Mouse (Mus musculus) liver, adult 2 months (tissue): Measurements from ENCODE around the gene Dnajc27. TPM values are rescaled to one million over a fixed set of nuclear protein-coding genes. Genes with fewer than 3 reads are reported as not detected.
A peak's percentile ranks its signal among the peaks of the same experiment; 100 is the strongest.

Experiments used
- DNase-seq: peaks from one replicate; pipeline ENCODE4 v3.0.0-alpha.2; 2011; ENCODE audit warnings: low read depth, low spot score; ENCODE audit errors: extremely low read depth
- H3K27ac ChIP-seq: fragments of 200-500 bp; replicated peaks from 2 replicates; pipeline ENCODE4 v1.5.1; 2012; ENCODE audit warnings: low read depth, mild to moderate bottlenecking, control low read depth, inconsistent platforms, low read length; ENCODE audit not compliant: insufficient read depth
- H3K27me3 ChIP-seq: fragments of 200-500 bp; 2 replicates; pipeline ENCODE4 v1.6.1; 2012; ENCODE audit warnings: mild to moderate bottlenecking, moderate library complexity, low read length, inconsistent platforms; ENCODE audit not compliant: control insufficient read depth, insufficient read depth
- H3K36me3 ChIP-seq: fragments of 200-500 bp; 2 replicates; pipeline ENCODE4 v1.6.1; 2012; ENCODE audit warnings: low read length, inconsistent platforms; ENCODE audit not compliant: control insufficient read depth, insufficient read depth
- H3K4me1 ChIP-seq: fragments of 200-500 bp; 2 replicates; pipeline ENCODE4 v1.6.1; 2011; ENCODE audit warnings: low read length; ENCODE audit not compliant: control insufficient read depth, insufficient read depth
- H3K4me3 ChIP-seq: fragments of 200-500 bp; 2 replicates; pipeline ENCODE4 v1.5.1; 2011; ENCODE audit warnings: low read depth, mild to moderate bottlenecking, control low read depth, low read length, moderate library complexity; ENCODE audit not compliant: insufficient read depth
- H3K79me2 ChIP-seq: fragments of 200-500 bp; 2 replicates; pipeline ENCODE4 v1.6.1; 2012; ENCODE audit warnings: inconsistent platforms, mild to moderate bottlenecking, low read length, moderate library complexity; ENCODE audit not compliant: control insufficient read depth, insufficient read depth
- H3K9ac ChIP-seq: fragments of 200-500 bp; 2 replicates; pipeline ENCODE4 v1.6.1; 2012; ENCODE audit warnings: low read depth, mild to moderate bottlenecking, control low read depth, inconsistent platforms, low read length
- CTCF ChIP-seq: fragments of 200-500 bp; IDR thresholded peaks from 2 replicates; pipeline ENCODE4 v1.5.1; 2011; ENCODE audit warnings: low read depth, low read length, control low read depth
- POLR2A ChIP-seq: fragments of 200-500 bp; IDR thresholded peaks from 2 replicates; pipeline ENCODE4 v1.6.1; 2011; ENCODE audit warnings: low read length, control low read depth; ENCODE audit not compliant: insufficient read depth; ENCODE audit errors: extremely low read depth
- WGBS: fragments of 180-500 bp; shearing (Covaris S2); methylation state at CpG from one replicate; pipeline ENCODE4 v1.1.7; 2018; 5-methylcytosine and 5-hydroxymethylcytosine counted together
- polyA plus RNA-seq: library from polyadenylated mRNA; depleted of rRNA; stranded (reverse); fragments of >200 nt; gene quantifications from 2 replicates; pipeline ENCODE4 v1.2.3, GENCODE M21; 2012; rRNA removed
- total RNA-seq: library from RNA; depleted of rRNA; stranded (reverse); fragments of >200 nt; gene quantifications from 2 replicates; pipeline ENCODE4 v1.2.3, GENCODE M21; 2014; rRNA removed

The Dnajc27 gene
- total and polyA plus RNA-seq, 2 experiments = 0.46 to 0.54 TPM

DNA sequence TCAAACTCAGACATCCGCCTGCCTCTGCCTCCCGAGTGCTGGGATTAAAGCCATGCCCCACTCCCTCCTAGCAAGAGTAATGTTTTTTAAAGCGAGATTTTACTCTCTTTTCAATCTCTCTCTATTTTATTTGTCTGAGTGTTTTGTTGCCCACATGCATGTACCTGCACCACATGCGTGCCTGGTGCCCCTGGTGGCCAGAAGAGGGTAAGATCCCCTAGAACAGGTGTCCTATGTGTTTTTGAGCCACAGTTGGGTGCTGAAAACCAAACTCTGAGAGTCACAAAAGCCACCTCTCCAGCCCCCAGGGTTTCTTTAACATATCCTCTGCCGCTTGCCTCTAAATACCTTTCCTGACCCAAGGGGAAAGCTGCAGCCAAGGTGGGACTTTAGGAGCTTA lies 60.8 kb downstream of the Dnajc27 start:
- WGBS = 91% methylated on average over 5 of the region's 5 CpGs
- Histone ChIP-seq H3K4me1 (no peaks in the 10 kb centered on the region), H3K36me3 (no peaks in the 10 kb centered on the region), H3K79me2 (no peaks in the 10 kb centered on the region), H3K4me3 (no peak overlapping the region), H3K27ac (no peak overlapping the region), H3K9ac (no peak overlapping the region), H3K27me3 (no peaks in the 10 kb centered on the region)
- TF ChIP-seq POLR2A = no peak
- 0 out of 2 replicates have a peak, but pooled peaks have one; percentile 11 for TF ChIP-seq CTCF
- no peak for DNase-seq

DNA sequence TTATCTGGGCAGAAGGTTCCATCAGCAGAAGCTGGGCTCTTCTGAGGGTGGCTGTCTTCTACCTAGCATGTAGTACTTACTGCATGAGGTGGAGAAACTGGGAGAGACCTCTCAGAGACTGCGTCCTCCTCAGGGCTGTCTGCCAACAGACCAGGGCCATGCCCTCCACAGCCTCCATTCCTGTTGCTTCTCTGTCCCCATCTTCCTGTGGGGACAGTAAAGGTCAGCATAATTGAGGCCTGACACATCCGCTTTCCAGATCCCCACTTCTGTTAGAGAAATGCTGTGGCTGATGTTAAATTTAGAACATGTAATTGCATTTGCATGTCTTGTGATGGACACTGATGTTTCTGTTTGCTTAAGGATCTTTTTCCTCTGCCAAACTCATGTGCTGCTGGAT lies 68.6 kb downstream of the Dnajc27 start:
- Histone ChIP-seq H3K36me3 (no peaks in the 10 kb centered on the region), H3K9ac (no peak overlapping the region), H3K27ac (no peak overlapping the region; the same call in 1 of the 2 replicates), H3K79me2 (no peaks in the 10 kb centered on the region), H3K4me3 (no peak overlapping the region), H3K27me3 (no peaks in the 10 kb centered on the region), H3K4me1 (no peaks in the 10 kb centered on the region)
- 81% methylated on average over 2 of the region's 2 CpGs for WGBS
- peak; percentile 33 for DNase-seq
- TF ChIP-seq CTCF (no peak), POLR2A (no peak)

DNA sequence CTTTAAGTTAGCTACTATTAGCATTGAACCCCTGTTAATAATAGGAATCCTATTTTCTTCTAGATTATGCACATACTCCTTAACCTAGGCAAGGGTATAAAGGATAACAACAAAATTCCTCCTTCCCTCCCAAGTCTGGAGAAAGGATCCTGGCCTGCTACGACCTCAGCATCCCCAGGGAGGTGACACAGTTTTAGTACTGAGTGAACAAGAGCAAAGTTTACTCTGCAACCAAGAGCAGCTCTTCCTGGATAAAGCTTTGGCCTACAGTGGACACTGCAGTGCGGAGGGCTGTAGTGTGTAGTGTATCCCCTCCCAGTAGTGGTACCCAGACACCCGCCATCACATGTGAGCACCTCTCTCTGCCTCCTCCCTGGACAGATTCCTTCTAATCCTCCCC lies 69.6 kb downstream of the Dnajc27 start:
- Histone ChIP-seq H3K27ac (no peak overlapping the region), H3K4me3 (no peak overlapping the region), H3K4me1 (no peaks in the 10 kb centered on the region), H3K36me3 (no peaks in the 10 kb centered on the region), H3K27me3 (no peaks in the 10 kb centered on the region), H3K9ac (no peak overlapping the region), H3K79me2 (no peaks in the 10 kb centered on the region)
- no peak for DNase-seq
- 95% methylated on average over 3 of the region's 3 CpGs for WGBS
- TF ChIP-seq POLR2A = no peak
- TF ChIP-seq CTCF = no peak

DNA sequence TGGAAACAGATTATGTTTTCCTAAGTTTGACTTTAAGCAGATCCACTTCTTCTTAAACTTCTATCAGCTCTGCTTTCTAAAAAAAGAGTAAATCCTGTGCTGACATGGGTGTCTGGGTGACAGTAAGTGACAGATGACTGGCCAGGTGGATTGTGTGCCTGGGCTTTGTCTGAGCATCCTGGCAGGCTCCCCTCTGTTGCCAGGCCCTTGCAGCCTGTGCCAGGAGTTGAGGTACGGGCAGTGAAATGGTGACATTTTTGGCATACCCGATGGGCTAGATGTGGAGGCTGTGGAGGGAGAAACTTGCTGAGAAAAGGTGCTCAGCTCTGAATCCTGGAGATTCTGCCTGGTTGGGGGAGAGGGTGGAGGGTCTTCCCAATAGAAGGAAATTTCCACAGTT lies 75.1 kb downstream of the Dnajc27 start:
- Histone ChIP-seq H3K36me3 (no peaks in the 10 kb centered on the region), H3K4me3 (no peak overlapping the region), H3K27ac (no peak overlapping the region), H3K27me3 (no peaks in the 10 kb centered on the region), H3K79me2 (no peaks in the 10 kb centered on the region), H3K9ac (no peak overlapping the region), H3K4me1 (0 out of 2 replicates have a peak, but pooled peaks cover 3% of the 10 kb centered on the region)
- WGBS = 87% methylated on average over 2 of the region's 2 CpGs
- DNase-seq = no peak
- TF ChIP-seq POLR2A (no peak), CTCF (no peak)

DNA sequence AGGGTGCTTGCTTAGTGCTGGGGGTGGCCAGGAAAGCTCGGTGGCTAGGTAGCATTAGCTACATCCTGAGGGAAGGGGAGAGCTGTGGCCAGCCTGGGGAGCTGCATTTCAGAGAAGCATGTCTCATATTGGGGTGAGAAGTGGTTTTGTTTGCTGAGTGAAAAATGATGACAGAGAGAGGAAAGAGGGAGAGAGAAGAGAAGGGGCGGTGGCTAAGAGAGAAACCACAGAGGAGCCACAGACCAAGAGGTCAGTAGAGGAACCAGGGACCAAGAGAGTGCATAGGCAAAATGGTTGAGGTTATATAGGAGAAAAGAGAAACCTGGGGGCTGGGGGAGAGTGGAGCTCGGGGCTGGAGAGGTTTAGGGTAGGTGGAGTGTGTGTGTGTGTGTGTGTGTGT lies 75.8 kb downstream of the Dnajc27 start:
- 84% methylated on average over 3 of the region's 3 CpGs for WGBS
- H3K4me3 ChIP-seq = no peak overlapping the region
- H3K4me1 ChIP-seq = 0 out of 2 replicates have a peak, but pooled peaks cover 3% of the 10 kb centered on the region
- no peak for TF ChIP-seq POLR2A
- no peak for TF ChIP-seq CTCF
- H3K27ac ChIP-seq = no peak overlapping the region
- no peaks in the 10 kb centered on the region for H3K27me3 ChIP-seq
- H3K36me3 ChIP-seq = no peaks in the 10 kb centered on the region
- H3K79me2 ChIP-seq = no peaks in the 10 kb centered on the region
- no peak for DNase-seq
- H3K9ac ChIP-seq = no peak overlapping the region

DNA sequence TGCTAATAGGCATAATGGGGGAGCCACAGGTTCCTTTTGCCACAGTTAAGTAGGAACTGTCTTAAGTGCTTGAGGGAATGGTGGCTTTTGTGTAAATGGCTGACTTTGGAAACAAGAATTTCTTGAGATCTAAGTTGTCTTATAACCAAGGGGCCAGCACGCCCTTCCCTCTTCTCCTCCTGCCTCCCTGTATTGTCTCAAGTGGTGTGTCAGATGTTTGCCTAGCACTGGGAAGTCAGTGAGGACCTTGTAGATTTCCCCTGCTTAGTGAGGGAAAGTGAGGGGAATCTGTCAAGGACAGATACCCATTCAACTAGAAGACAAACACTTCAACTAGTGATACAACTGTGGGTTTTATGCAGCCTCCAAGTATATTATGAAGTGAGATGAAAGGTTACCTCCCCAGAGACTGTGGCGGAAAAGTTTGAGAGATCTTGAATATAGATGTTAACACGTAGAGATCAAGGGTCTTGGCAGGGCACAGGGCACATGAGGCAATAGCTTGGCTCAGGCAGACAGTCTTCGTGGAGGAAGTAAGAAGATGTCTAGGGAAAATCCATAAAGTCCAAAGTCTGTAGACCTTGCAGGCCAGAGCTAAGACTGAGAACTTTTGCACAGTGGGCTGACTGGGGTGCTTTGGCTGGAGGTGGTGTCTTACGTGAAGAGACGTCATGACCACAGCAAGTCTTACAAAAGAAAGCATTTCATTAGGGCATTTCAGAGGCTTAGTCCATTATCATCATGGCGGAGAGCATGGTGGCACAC lies 76.7 kb downstream of the Dnajc27 start:
- peak; percentile 78 for DNase-seq
- Histone ChIP-seq H3K27ac (no peak overlapping the region), H3K79me2 (no peaks in the 10 kb centered on the region), H3K36me3 (no peaks in the 10 kb centered on the region), H3K4me1 (0 out of 2 replicates have a peak, but pooled peaks cover 3% of the 10 kb centered on the region), H3K27me3 (no peaks in the 10 kb centered on the region), H3K4me3 (no peak overlapping the region), H3K9ac (no peak overlapping the region)
- 59% methylated on average over 7 of the region's 7 CpGs for WGBS
- TF ChIP-seq CTCF = no peak
- TF ChIP-seq POLR2A = no peak

Other genes with a start within 250 kb of the Dnajc27 start
- gene Pomc, start 127.6 kb upstream of the Dnajc27 start, total RNA-seq = 0.18 TPM in 1 of 2 replicates, not detected in the other
- gene Pomc, start 127.6 kb upstream of the Dnajc27 start, polyA plus RNA-seq = not detected in 2 replicates
- gene Efr3b, start 43.7 kb upstream of the Dnajc27 start, total RNA-seq = 0.09 and 0.27 TPM in 2 replicates
- gene Efr3b, start 43.7 kb upstream of the Dnajc27 start, polyA plus RNA-seq = 0.02 and 0.16 TPM in 2 replicates
- gene Adcy3, start 50.5 kb downstream of the Dnajc27 start, total RNA-seq = 0.65 and 0.87 TPM in 2 replicates
- 0.36 and 0.80 TPM in 2 replicates for gene Adcy3, start 50.5 kb downstream of the Dnajc27 start, polyA plus RNA-seq
- gene Ptrhd1, start 151.4 kb downstream of the Dnajc27 start, total RNA-seq = 1.8 and 1.9 TPM in 2 replicates
- gene Ptrhd1, start 151.4 kb downstream of the Dnajc27 start, polyA plus RNA-seq = 2.1 and 2.3 TPM in 2 replicates
- 2.9 and 3.6 TPM in 2 replicates for gene Cenpo, start 151.7 kb downstream of the Dnajc27 start, total RNA-seq
- gene Cenpo, start 151.7 kb downstream of the Dnajc27 start, polyA plus RNA-seq = 2.4 and 4.0 TPM in 2 replicates